Comparison of ENCODE assay signal across 15 mouse cellular contexts in the genomic region with DNA sequence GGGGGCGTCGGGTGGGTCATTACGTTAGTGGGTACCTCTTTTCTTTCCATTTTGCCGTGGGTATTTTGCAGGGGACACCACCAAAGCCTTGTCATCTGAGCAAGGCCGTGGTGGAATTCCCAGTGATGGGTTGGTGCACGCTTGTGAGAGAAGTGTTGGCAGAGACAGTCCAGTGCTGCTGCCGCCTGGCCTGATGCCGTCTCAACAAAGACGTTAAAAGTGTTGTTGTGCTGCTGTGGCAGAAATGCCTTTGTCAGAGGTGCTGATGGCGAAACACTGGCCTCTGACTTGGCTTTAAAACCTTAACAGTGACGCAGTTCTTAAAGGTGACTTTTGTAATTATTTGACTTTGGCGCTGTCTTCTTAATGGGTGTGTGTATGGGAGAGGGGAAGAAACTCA. TPM values are rescaled to one million over a fixed set of nuclear protein-coding genes. Genes with fewer than 3 reads are reported as not detected.
DNase-seq lines count a peak whose midpoint lies in the region; ATAC-seq and TF ChIP-seq lines count a peak whose summit lies in the region.
"Had no signal": no experiment of that assay in that cellular context is flagged by ENCODE, and none has a peak within 500 bp of the region (broad histone marks: within the 10 kb centered on the region; RNA-seq: fewer than 3 reads in every experiment).

No protein-coding gene starts in this region.

- ATAC-seq in forebrain, embryonic 13.5 days = no peak
- no peak for ATAC-seq in forebrain, postnatal 0 days
- no peak for ATAC-seq in liver, embryonic 11.5 days (replicated peaks; ENCODE audit: low FRiP score)
- peak; percentile 50; the same call in 1 of the 2 replicates for ATAC-seq in heart, embryonic 16.5 days (replicated peaks; ENCODE audit: extremely low read depth, insufficient read depth, low FRiP score)
- ATAC-seq: midbrain, embryonic 16.5 days had no signal

- no peak overlapping the region for H3K27ac ChIP-seq in forebrain, embryonic 13.5 days
- no peak overlapping the region for H3K27ac ChIP-seq in forebrain, postnatal 0 days (ENCODE audit: low read depth, low read length)
- H3K27ac ChIP-seq in liver, adult 2 months (replicated peaks; ENCODE audit: insufficient read depth, low read depth, low read length) = peak overlapping the region; percentile 47
- no peak overlapping the region for H3K27ac ChIP-seq in liver, embryonic 11.5 days (ENCODE audit: low read depth, low read length)
- H3K27ac ChIP-seq in embryonic fibroblast, embryonic 13.5 days (ENCODE audit: insufficient read depth, low read length) = peak overlapping the region; percentile 6; the same call in 1 of the 2 replicates
- H3K27ac ChIP-seq in heart, embryonic 16.5 days (ENCODE audit: low read length) = peak overlapping the region; percentile 54
- H3K27ac ChIP-seq: hindbrain, embryonic 13.5 days; liver, embryonic 15.5 days had no signal

- no peaks in the 10 kb centered on the region for H3K36me3 ChIP-seq in forebrain, embryonic 13.5 days (ENCODE audit: poor library complexity, severe bottlenecking)
- no peaks in the 10 kb centered on the region for H3K36me3 ChIP-seq in forebrain, postnatal 0 days (ENCODE audit: insufficient read depth)
- H3K36me3 ChIP-seq in liver, adult 2 months (ENCODE audit: control insufficient read depth, insufficient read depth, low read length) = no peaks in the 10 kb centered on the region
- no peaks in the 10 kb centered on the region for H3K36me3 ChIP-seq in liver, embryonic 11.5 days (ENCODE audit: control insufficient read depth, insufficient read depth, low read length)
- H3K36me3 ChIP-seq in heart, embryonic 16.5 days (ENCODE audit: control insufficient read depth, insufficient read depth) = no peaks in the 10 kb centered on the region
- H3K36me3 ChIP-seq: hindbrain, embryonic 13.5 days; liver, embryonic 15.5 days had no signal

- H3K4me1 ChIP-seq in forebrain, embryonic 13.5 days = peaks cover 63% of the 10 kb centered on the region
- H3K4me1 ChIP-seq in forebrain, postnatal 0 days (ENCODE audit: insufficient read depth) = no peaks in the 10 kb centered on the region
- peaks cover 12% of the 10 kb centered on the region for H3K4me1 ChIP-seq in liver, adult 2 months (ENCODE audit: control insufficient read depth, insufficient read depth, low read length)
- H3K4me1 ChIP-seq in liver, embryonic 11.5 days (replicated peaks; ENCODE audit: control insufficient read depth, insufficient read depth, low read length) = no peaks in the 10 kb centered on the region
- H3K4me1 ChIP-seq in embryonic fibroblast, embryonic 13.5 days (ENCODE audit: control insufficient read depth, insufficient read depth, low read length) = peaks cover 32% of the 10 kb centered on the region
- H3K4me1 ChIP-seq in heart, embryonic 16.5 days (ENCODE audit: control insufficient read depth, insufficient read depth, low read length) = peaks cover 21% of the 10 kb centered on the region

- no peak overlapping the region for H3K4me3 ChIP-seq in forebrain, embryonic 13.5 days
- no peak overlapping the region for H3K4me3 ChIP-seq in forebrain, postnatal 0 days (ENCODE audit: low read depth, low read length)
- no peak overlapping the region for H3K4me3 ChIP-seq in liver, adult 2 months (ENCODE audit: insufficient read depth, low read depth, low read length)
- H3K4me3 ChIP-seq in liver, embryonic 11.5 days (ENCODE audit: low read depth, low read length) = no peak overlapping the region
- H3K4me3 ChIP-seq in embryonic fibroblast, embryonic 13.5 days (ENCODE audit: insufficient read depth, low read length) = no peak overlapping the region
- H3K4me3 ChIP-seq in heart, embryonic 16.5 days (ENCODE audit: low read length) = no peak overlapping the region
- H3K4me3 ChIP-seq: hindbrain, embryonic 13.5 days; liver, embryonic 15.5 days had no signal

- H3K4me2 ChIP-seq in forebrain, embryonic 13.5 days = peak overlapping the region; percentile 16; the same call in 1 of the 2 replicates
- H3K4me2 ChIP-seq in forebrain, postnatal 0 days (ENCODE audit: low read depth) = no peak overlapping the region
- no peak overlapping the region for H3K4me2 ChIP-seq in liver, embryonic 11.5 days
- no peak overlapping the region for H3K4me2 ChIP-seq in heart, embryonic 16.5 days (ENCODE audit: low read depth, low read length)
- H3K4me2 ChIP-seq: hindbrain, embryonic 13.5 days; liver, embryonic 15.5 days had no signal

- H3K9me3 ChIP-seq in forebrain, embryonic 13.5 days (replicated peaks) = no peaks in the 10 kb centered on the region
- H3K9me3 ChIP-seq in forebrain, postnatal 0 days (ENCODE audit: low read length) = no peaks in the 10 kb centered on the region
- no peaks in the 10 kb centered on the region for H3K9me3 ChIP-seq in liver, embryonic 11.5 days (ENCODE audit: control insufficient read depth, low read length)
- no peaks in the 10 kb centered on the region for H3K9me3 ChIP-seq in heart, embryonic 16.5 days (replicated peaks; ENCODE audit: control insufficient read depth, low read length)
- H3K9me3 ChIP-seq: hindbrain, embryonic 13.5 days; liver, embryonic 15.5 days had no signal

- DNase-seq in forebrain, postnatal 0 days = no peak
- peak; percentile 93 for DNase-seq in liver, adult 2 months (ENCODE audit: extremely low read depth, low read depth, low spot score)
- DNase-seq in liver, embryonic 11.5 days (ENCODE audit: low spot score) = no peak
- no peak for DNase-seq in thymus, postnatal 4 days
- DNase-seq: cerebellum, postnatal 10 days; gastrocnemius, postnatal 36 days; retina, postnatal 1 day; right cerebral cortex, postnatal 4 days; thymus, postnatal 14 days had no signal

- H3K79me2 ChIP-seq in liver, adult 2 months (ENCODE audit: control insufficient read depth, insufficient read depth, low read length) = peaks cover 10% of the 10 kb centered on the region; the same call in 1 of the 2 replicates

- no peak overlapping the region for H3K9ac ChIP-seq in forebrain, embryonic 13.5 days
- H3K9ac ChIP-seq in forebrain, postnatal 0 days = no peak overlapping the region
- H3K9ac ChIP-seq in liver, adult 2 months (ENCODE audit: low read depth, low read length) = peak overlapping the region; percentile 10; the same call in 1 of the 2 replicates
- no peak overlapping the region for H3K9ac ChIP-seq in liver, embryonic 11.5 days (ENCODE audit: low read depth, low read length)
- H3K9ac ChIP-seq in heart, embryonic 16.5 days (ENCODE audit: low read length) = no peak overlapping the region
- H3K9ac ChIP-seq: hindbrain, embryonic 13.5 days; liver, embryonic 15.5 days had no signal

- no peaks in the 10 kb centered on the region for H3K27me3 ChIP-seq in forebrain, embryonic 13.5 days
- H3K27me3 ChIP-seq in forebrain, postnatal 0 days (ENCODE audit: insufficient read depth, low read length) = no peaks in the 10 kb centered on the region
- no peaks in the 10 kb centered on the region for H3K27me3 ChIP-seq in liver, adult 2 months (ENCODE audit: control insufficient read depth, insufficient read depth, low read length)
- no peaks in the 10 kb centered on the region; the same call in 1 of the 2 replicates for H3K27me3 ChIP-seq in liver, embryonic 11.5 days (replicated peaks; ENCODE audit: control insufficient read depth, insufficient read depth, low read length)
- no peaks in the 10 kb centered on the region for H3K27me3 ChIP-seq in heart, embryonic 16.5 days (ENCODE audit: control insufficient read depth, insufficient read depth, low read length)
- H3K27me3 ChIP-seq: hindbrain, embryonic 13.5 days; liver, embryonic 15.5 days had no signal

- TF ChIP-seq CTCF in forebrain, postnatal 0 days (IDR thresholded peaks at IDR 0.05; ENCODE audit: low read depth) = no peak
- no peak for TF ChIP-seq CTCF in liver, adult 2 months (IDR thresholded peaks at IDR 0.05; ENCODE audit: low read depth, low read length)
- no peak for TF ChIP-seq CTCF in embryonic fibroblast, embryonic 13.5 days (IDR thresholded peaks at IDR 0.05; ENCODE audit: borderline replicate concordance, insufficient read depth, low read length)

- 15% methylated on average over 12 of the region's 12 CpGs for WGBS in forebrain, embryonic 13.5 days
- 21% methylated on average over 12 of the region's 12 CpGs for WGBS in forebrain, postnatal 0 days
- WGBS in liver, adult 2 months = 27% methylated on average over 12 of the region's 12 CpGs
- 47% methylated on average over 12 of the region's 12 CpGs for WGBS in liver, embryonic 11.5 days
- WGBS in heart, embryonic 16.5 days = 30% methylated on average over 12 of the region's 12 CpGs

- TF ChIP-seq POLR2A in liver, adult 2 months (IDR thresholded peaks at IDR 0.05; ENCODE audit: extremely low read depth, insufficient read depth, low read length) = no peak
- TF ChIP-seq POLR2A in embryonic fibroblast, embryonic 13.5 days (IDR thresholded peaks at IDR 0.05; ENCODE audit: low read depth, low read length) = no peak

RNA-seq across cellular contexts. Expression of a gene that starts 34.8 kb away (rescaled TPM):
- polyA plus RNA-seq in forebrain, embryonic 13.5 days (2015; fragmentation: Nextera tagmentation; extraction: Ambion mirVana) = 10.0 and 14.2 TPM in 2 replicates
- total RNA-seq in forebrain, postnatal 0 days (2014; rRNA removed) = 47.0 and 66.7 TPM in 2 replicates
- polyA plus RNA-seq in forebrain, postnatal 0 days (2015; fragmentation: Nextera tagmentation; extraction: Ambion mirVana) = 6.4 and 8.0 TPM in 2 replicates
- total RNA-seq in liver, adult 2 months (2014; rRNA removed) = 8.9 and 11.3 TPM in 2 replicates
- 8.7 and 9.6 TPM in 2 replicates for polyA plus RNA-seq in liver, adult 2 months (2012; rRNA removed)
- 7.7 and 7.8 TPM in 2 replicates for polyA plus RNA-seq in liver, embryonic 11.5 days (2014; fragmentation: Nextera tagmentation; extraction: Ambion mirVana)
- polyA plus RNA-seq in embryonic fibroblast, embryonic 13.5 days (2011; ENCODE audit: insufficient read length, low read depth, missing spikeins) = 245 and 297 TPM in 2 replicates
- 10.4 and 13.8 TPM in 2 replicates for polyA plus RNA-seq in heart, embryonic 16.5 days (2015; fragmentation: Nextera tagmentation; extraction: Ambion mirVana)

Comparison
In these comparisons a context has a peak if more than half of its experiments do, and no peak if none do; other contexts are left out.
1. H3K27ac ChIP-seq: peak in liver, adult 2 months (single experiment), embryonic fibroblast, embryonic 13.5 days (single experiment) and heart, embryonic 16.5 days (single experiment); none in forebrain, embryonic 13.5 days (single experiment), forebrain, postnatal 0 days (single experiment) and liver, embryonic 11.5 days (single experiment).
2. RNA of a gene that starts 34.8 kb away (polyA plus RNA-seq): 245 to 297 TPM in embryonic fibroblast, embryonic 13.5 days; 10.4 to 13.8 TPM in heart, embryonic 16.5 days, 10.0 to 14.2 TPM in forebrain, embryonic 13.5 days, 8.7 to 9.6 TPM in liver, adult 2 months, 6.4 to 8.0 TPM in forebrain, postnatal 0 days and 7.7 to 7.8 TPM in liver, embryonic 11.5 days; every median in the first group is over 10 times any median in the second.